Mouse (Mus musculus): ENCODE data around the gene 1700034J05Rik. TPM values are rescaled to one million over a fixed set of nuclear protein-coding genes. Genes with fewer than 3 reads are reported as not detected.

The 1700034J05Rik gene
- not detected in 2 replicates for polyA plus RNA-seq (2011; ENCODE audit: insufficient read length, low read depth, missing spikeins)

DNA sequence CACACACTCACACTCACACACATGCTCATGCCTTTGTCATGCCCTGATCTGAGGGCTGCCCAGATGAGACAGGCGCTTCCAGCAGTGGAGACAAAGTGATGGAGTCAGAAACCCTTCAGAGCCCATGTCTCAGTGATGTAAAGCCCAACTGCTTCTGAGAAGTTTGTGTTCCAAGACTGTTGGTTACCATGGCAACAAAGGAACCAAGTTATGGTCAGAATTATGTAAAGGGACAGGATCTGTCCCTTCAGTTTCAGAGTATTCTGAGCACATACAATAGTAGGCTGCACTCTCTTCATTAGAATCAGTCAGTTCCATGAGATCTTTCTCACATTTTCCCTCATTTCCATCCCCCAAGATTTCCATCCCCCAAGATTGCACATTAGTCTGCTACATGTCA lies at the start of gene 1700034J05Rik:
TSS of gene 1700034J05Rik (minus strand) at position 165 of the 400 bp plus-strand sequence.
- peak within 1 kb of the TSS; percentile 21 for H3K27ac ChIP-seq (ENCODE audit: insufficient read depth, low read length)
- H3K4me3 ChIP-seq (ENCODE audit: insufficient read depth, low read length): no peak within 1 kb of the TSS
- TF ChIP-seq POLR2A (IDR thresholded peaks at IDR 0.05; ENCODE audit: low read depth, low read length): no peak
- no peak for TF ChIP-seq CTCF (IDR thresholded peaks at IDR 0.05; ENCODE audit: borderline replicate concordance, insufficient read depth, low read length)
- peaks cover 20% of the 10 kb centered on the region for H3K4me1 ChIP-seq (ENCODE audit: control insufficient read depth, insufficient read depth, low read length)

DNA sequence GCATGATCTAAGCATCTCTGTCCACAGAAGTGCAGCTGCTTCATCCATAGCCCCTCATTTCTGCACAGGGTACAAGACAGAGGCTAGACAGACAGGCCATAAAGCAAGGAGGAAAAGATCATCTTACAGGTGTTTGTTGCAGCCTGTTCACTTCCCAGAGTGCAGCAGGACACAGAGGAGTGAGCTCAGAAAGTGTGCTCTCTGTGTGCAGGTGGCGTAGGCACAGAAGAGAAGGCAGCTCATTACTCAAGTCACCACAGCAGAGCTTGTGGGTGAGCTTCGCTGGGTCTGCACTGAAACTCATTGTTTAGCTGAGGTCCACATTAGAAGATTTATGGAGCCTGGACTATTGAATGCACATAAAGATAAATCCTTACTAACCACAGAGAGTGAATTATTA lies 45.5 kb upstream of the 1700034J05Rik start:
- H3K27ac ChIP-seq (ENCODE audit: insufficient read depth, low read length): no peak overlapping the region
- H3K4me3 ChIP-seq (ENCODE audit: insufficient read depth, low read length): no peak overlapping the region
- no peaks in the 10 kb centered on the region for H3K4me1 ChIP-seq (ENCODE audit: control insufficient read depth, insufficient read depth, low read length)
- no peak for TF ChIP-seq POLR2A (IDR thresholded peaks at IDR 0.05; ENCODE audit: low read depth, low read length)
- TF ChIP-seq CTCF (IDR thresholded peaks at IDR 0.05; ENCODE audit: borderline replicate concordance, insufficient read depth, low read length): no peak

DNA sequence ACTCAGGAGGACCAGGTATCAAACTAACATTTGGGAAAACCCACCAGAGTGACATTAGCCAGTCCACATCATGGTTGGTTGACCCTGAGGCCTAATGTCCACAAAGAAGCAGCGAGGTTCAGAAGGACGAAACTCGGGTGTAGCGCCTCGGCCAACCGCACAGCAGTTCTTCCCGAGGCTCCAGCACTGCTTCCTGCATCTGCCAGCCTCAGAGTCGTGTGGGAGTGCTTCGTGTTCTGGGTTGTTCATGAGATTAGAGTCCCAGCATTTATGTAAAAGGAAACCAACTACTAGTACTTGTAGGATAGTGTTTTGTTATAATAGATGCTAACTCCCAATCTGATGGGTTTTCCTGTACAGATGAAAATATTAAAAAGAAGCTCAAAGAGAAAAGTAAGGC lies 45.1 kb upstream of the 1700034J05Rik start:
- H3K4me1 ChIP-seq (ENCODE audit: control insufficient read depth, insufficient read depth, low read length): no peaks in the 10 kb centered on the region
- H3K27ac ChIP-seq (ENCODE audit: insufficient read depth, low read length): no peak overlapping the region
- no peak for TF ChIP-seq POLR2A (IDR thresholded peaks at IDR 0.05; ENCODE audit: low read depth, low read length)
- no peak for TF ChIP-seq CTCF (IDR thresholded peaks at IDR 0.05; ENCODE audit: borderline replicate concordance, insufficient read depth, low read length)
- no peak overlapping the region for H3K4me3 ChIP-seq (ENCODE audit: insufficient read depth, low read length)

DNA sequence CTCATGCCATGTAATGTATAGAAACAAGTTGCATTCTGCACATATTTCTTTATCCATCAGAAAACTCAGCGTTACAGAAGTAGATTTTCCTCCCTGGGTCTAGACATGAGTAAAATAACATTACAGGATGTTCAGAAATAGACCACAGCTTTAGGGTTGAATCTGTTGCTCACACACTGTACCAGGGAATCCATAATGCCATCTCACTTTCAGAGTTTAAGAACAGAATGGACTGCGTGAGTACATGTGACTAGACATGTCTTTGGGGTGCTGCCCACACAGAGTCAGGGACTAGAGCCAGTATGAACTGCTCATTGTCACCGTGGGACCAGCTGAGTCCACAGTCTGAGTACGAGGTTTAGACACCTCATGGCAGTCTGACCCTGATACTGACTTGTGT lies 44.5 kb upstream of the 1700034J05Rik start:
- H3K4me3 ChIP-seq (ENCODE audit: insufficient read depth, low read length): no peak overlapping the region
- TF ChIP-seq POLR2A (IDR thresholded peaks at IDR 0.05; ENCODE audit: low read depth, low read length): no peak
- no peak overlapping the region for H3K27ac ChIP-seq (ENCODE audit: insufficient read depth, low read length)
- no peaks in the 10 kb centered on the region for H3K4me1 ChIP-seq (ENCODE audit: control insufficient read depth, insufficient read depth, low read length)

DNA sequence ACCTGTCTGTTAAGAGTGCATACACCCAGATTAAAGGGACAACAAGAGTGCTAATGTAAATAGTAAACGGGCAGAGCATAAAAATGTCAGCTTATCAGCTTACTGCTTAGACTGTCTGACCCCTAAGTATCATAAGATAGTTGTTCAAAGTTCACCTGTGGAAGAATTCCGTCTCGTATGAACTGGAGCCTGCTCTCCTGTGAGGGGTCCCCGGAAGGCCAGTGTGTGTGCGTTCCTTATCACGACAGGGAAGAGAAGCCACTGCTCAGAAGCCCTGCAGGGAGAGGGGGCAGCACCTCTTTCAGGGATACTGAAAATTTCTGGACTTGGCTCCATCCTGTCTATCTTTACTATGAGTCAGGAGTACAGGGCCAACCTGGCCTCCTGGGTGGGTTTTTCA lies 42.8 kb upstream of the 1700034J05Rik start:
- no peak for TF ChIP-seq CTCF (IDR thresholded peaks at IDR 0.05; ENCODE audit: borderline replicate concordance, insufficient read depth, low read length)
- TF ChIP-seq POLR2A (IDR thresholded peaks at IDR 0.05; ENCODE audit: low read depth, low read length): no peak
- no peak overlapping the region for H3K4me3 ChIP-seq (ENCODE audit: insufficient read depth, low read length)
- no peak overlapping the region for H3K27ac ChIP-seq (ENCODE audit: insufficient read depth, low read length)

DNA sequence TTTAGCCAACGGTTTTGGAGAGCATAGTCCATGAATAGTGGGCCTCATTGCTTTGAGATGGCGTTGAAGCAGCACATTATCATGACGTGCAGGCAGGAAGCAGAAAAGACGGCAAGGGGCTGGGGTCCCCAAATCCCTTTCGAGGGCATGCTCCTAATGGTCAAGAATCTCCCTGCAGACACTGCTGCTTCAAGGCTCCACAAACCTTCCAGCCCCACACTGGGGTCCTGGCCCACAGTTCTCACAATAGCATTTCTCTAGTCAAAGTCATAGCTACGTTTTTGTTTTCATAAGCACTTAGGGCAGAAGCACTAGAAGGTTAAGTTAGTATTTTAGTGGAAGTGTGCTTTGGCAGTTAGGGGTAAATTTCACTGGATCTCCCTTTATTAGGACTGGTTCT lies 41.7 kb upstream of the 1700034J05Rik start:
- Histone ChIP-seq H3K27ac (ENCODE audit: insufficient read depth, low read length) (no peak overlapping the region), H3K4me1 (ENCODE audit: control insufficient read depth, insufficient read depth, low read length) (no peaks in the 10 kb centered on the region), H3K4me3 (ENCODE audit: insufficient read depth, low read length) (no peak overlapping the region)
- TF ChIP-seq CTCF (IDR thresholded peaks at IDR 0.05; ENCODE audit: borderline replicate concordance, insufficient read depth, low read length): no peak
- TF ChIP-seq POLR2A (IDR thresholded peaks at IDR 0.05; ENCODE audit: low read depth, low read length): no peak

More for the DNA sequence above, 42.8 kb upstream of the 1700034J05Rik start:
- H3K4me1 ChIP-seq (ENCODE audit: control insufficient read depth, insufficient read depth, low read length): no peaks in the 10 kb centered on the region

DNA sequence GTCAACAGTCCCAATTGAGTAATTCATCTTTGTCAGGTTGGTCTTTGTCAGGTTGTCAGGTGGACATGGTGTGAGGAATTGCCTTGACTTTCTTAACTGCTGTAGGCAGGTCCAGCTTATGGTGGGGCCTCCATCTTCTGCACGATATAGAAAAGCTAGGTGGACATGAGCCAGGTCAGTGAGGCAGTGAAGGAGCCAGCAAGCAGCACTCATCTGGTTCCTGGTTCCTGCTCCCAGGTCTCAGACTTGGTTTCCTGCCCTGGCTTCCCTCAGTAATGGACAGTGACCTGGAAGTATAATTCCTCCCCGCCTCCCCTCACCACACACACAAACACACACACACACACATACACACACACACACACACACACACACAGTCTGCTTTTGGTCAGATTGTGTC lies 41.2 kb upstream of the 1700034J05Rik start:
- Histone ChIP-seq H3K4me3 (ENCODE audit: insufficient read depth, low read length) (no peak overlapping the region), H3K27ac (ENCODE audit: insufficient read depth, low read length) (no peak overlapping the region), H3K4me1 (ENCODE audit: control insufficient read depth, insufficient read depth, low read length) (no peaks in the 10 kb centered on the region)
- TF ChIP-seq POLR2A (IDR thresholded peaks at IDR 0.05; ENCODE audit: low read depth, low read length) (no peak), CTCF (IDR thresholded peaks at IDR 0.05; ENCODE audit: borderline replicate concordance, insufficient read depth, low read length) (no peak)

DNA sequence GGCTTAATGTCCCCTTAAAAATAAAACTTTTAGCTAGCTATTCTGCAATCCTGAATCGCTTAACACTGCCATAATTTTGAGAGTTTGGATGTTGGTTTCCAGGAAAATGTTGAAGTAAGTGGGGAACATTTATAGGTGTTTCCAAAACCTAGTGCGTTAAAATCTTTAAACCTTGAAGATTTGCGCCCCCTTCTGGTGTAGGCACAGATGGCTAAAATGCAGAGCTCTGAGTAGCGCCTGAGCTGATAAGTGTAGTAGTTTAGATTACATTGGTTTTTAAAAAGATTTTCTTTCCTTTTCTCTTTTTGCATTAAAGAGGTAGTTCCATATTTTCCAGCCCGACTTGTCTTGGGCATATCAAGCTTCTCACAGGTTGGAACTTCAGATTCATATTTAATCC lies 40.0 kb upstream of the 1700034J05Rik start:
- no peaks in the 10 kb centered on the region for H3K4me1 ChIP-seq (ENCODE audit: control insufficient read depth, insufficient read depth, low read length)
- no peak overlapping the region for H3K27ac ChIP-seq (ENCODE audit: insufficient read depth, low read length)
- TF ChIP-seq POLR2A (IDR thresholded peaks at IDR 0.05; ENCODE audit: low read depth, low read length) (no peak), CTCF (IDR thresholded peaks at IDR 0.05; ENCODE audit: borderline replicate concordance, insufficient read depth, low read length) (no peak)
- no peak overlapping the region for H3K4me3 ChIP-seq (ENCODE audit: insufficient read depth, low read length)

DNA sequence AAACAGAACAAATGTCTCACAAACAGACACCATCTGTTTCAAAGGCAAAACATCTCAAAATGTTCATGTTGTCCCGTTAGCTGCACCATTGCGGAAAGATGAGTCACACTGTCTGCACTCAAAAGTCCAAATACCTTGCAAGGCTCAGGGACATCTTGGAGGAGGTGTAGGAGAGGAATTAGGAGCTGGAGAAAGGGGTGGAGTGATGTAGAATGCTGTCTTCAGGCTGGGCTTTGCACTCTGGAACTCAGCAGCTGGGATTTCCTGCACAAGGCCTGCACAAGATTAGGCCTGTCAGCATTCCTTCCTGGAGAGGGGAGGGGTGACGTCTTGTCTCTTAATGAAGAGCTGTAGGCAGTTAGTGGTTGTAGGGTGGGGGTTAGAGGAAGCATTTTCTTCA lies 30.3 kb upstream of the 1700034J05Rik start:
- Histone ChIP-seq H3K4me1 (ENCODE audit: control insufficient read depth, insufficient read depth, low read length) (peaks cover 17% of the 10 kb centered on the region), H3K27ac (ENCODE audit: insufficient read depth, low read length) (peak overlapping the region; percentile 77), H3K4me3 (ENCODE audit: insufficient read depth, low read length) (no peak overlapping the region)
- TF ChIP-seq CTCF (IDR thresholded peaks at IDR 0.05; ENCODE audit: borderline replicate concordance, insufficient read depth, low read length) (no peak), POLR2A (IDR thresholded peaks at IDR 0.05; ENCODE audit: low read depth, low read length) (no peak)

DNA sequence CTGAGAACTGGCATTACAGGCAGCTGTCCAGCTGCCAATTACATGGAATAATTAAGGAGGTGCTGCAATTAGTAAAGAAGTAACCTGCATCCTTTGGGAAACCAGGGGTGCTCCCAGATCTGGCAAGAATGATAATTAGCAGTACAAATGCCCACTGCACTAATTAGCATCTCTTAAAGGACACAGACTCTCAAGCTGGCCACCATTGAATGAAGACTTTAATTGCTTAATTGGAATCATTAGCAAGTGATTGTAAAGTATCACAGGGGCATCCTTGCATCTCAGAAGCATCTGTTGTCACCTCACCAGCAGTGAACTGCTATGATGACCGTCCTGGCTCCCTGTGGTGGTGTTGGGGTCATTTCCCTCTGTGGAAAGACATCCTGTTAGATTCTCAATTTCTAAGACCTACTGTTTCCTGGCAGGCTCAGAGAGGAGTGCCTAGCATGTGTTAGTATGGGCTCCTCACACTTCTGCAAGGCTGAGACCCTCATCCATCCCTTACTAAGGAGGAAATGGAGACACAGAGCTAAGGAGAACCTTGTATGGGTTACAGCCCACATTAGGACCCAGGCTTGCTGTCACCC lies 27.1 kb upstream of the 1700034J05Rik start:
- Histone ChIP-seq H3K4me3 (ENCODE audit: insufficient read depth, low read length) (no peak overlapping the region), H3K4me1 (ENCODE audit: control insufficient read depth, insufficient read depth, low read length) (peaks cover 32% of the 10 kb centered on the region), H3K27ac (ENCODE audit: insufficient read depth, low read length) (no peak overlapping the region)
- no peak for TF ChIP-seq POLR2A (IDR thresholded peaks at IDR 0.05; ENCODE audit: low read depth, low read length)
- no peak for TF ChIP-seq CTCF (IDR thresholded peaks at IDR 0.05; ENCODE audit: borderline replicate concordance, insufficient read depth, low read length)
